Mouse (Mus musculus) stomach, embryonic 14.5 days (tissue): ENCODE measurements around the gene Rab17. TPM values are rescaled to one million over a fixed set of nuclear protein-coding genes. Genes with fewer than 3 reads are reported as not detected.

ENCODE experiments used
- ATAC-seq: fragments of 200-750 bp; cut with Nextera tagmentation; 2 replicates; pipeline ENCODE4 v1.8.0; 2017; ENCODE audit warnings: low read depth, moderate TSS enrichment; ENCODE audit not compliant: insufficient number of reproducible peaks, insufficient read depth, low FRiP score
- H3K27ac ChIP-seq: fragments of 300-500 bp; sonication (generic); 2 replicates; pipeline ENCODE4 v1.5.1; 2014; ENCODE audit warnings: mild to moderate bottlenecking, low read length, moderate library complexity, mixed read lengths
- H3K27me3 ChIP-seq: fragments of 300-500 bp; sonication (generic); 2 replicates; pipeline ENCODE4 v1.6.1; 2014; ENCODE audit warnings: low read length, control low read depth, mixed read lengths; ENCODE audit not compliant: control insufficient read depth, insufficient read depth
- H3K36me3 ChIP-seq: fragments of 300-500 bp; sonication (generic); 2 replicates; pipeline ENCODE4 v1.6.1; 2014; ENCODE audit warnings: mild to moderate bottlenecking, control low read depth, low read length, moderate library complexity, mixed read lengths; ENCODE audit not compliant: control insufficient read depth, insufficient read depth
- H3K4me1 ChIP-seq: fragments of 300-500 bp; sonication (generic); 2 replicates; pipeline ENCODE4 v1.6.1; 2014; ENCODE audit warnings: low read length, control low read depth, mixed read lengths; ENCODE audit not compliant: control insufficient read depth, insufficient read depth
- H3K4me2 ChIP-seq: fragments of 300-500 bp; sonication (generic); replicated peaks from 2 replicates; pipeline ENCODE4 v1.6.1; 2014; ENCODE audit warnings: low read depth, low read length, control low read depth
- H3K4me3 ChIP-seq: fragments of 300-500 bp; sonication (generic); 2 replicates; pipeline ENCODE4 v1.5.1; 2014; ENCODE audit warnings: low read depth, low read length, control low read depth
- H3K9ac ChIP-seq: fragments of 300-500 bp; sonication (generic); replicated peaks from 2 replicates; pipeline ENCODE4 v1.6.1; 2014; ENCODE audit warnings: low read depth, mild to moderate bottlenecking, control low read depth, low read length, moderate library complexity, mixed read lengths
- H3K9me3 ChIP-seq: fragments of 300-500 bp; sonication (generic); 2 replicates; pipeline ENCODE4 v1.6.1; 2016; ENCODE audit warnings: low read depth, low read length, control low read depth; ENCODE audit not compliant: control insufficient read depth
- WGBS: fragments of 180-500 bp; shearing (Covaris S2); extraction: QIAGEN DNeasy Blood & Tissue Kit; methylation state at CpG from one replicate; pipeline ENCODE4 v1.1.7; 2014; 5-methylcytosine and 5-hydroxymethylcytosine counted together
- polyA plus RNA-seq: library from polyadenylated mRNA; unstranded; fragments of >200 nt; fragmentation: Nextera tagmentation; extraction: Ambion mirVana; gene quantifications from 2 replicates; pipeline ENCODE4 v1.2.1, GENCODE M21; 2014

Rab17 gene
- polyA plus RNA-seq, 1 experiment from 2014 or later: 5.4 TPM

GRCm38 (mm10) chr1:90975960-90976359 is 6.5 kb upstream of the Rab17 start:
- Histone ChIP-seq H3K4me2 (no peak overlapping the region), H3K27me3 (no peaks in the 10 kb centered on the region), H3K9me3 (no peaks in the 10 kb centered on the region), H3K4me1 (peaks cover 11% of the 10 kb centered on the region; the same call in 1 of the 2 replicates), H3K27ac (no peak overlapping the region), H3K9ac (no peak overlapping the region), H3K4me3 (no peak overlapping the region), H3K36me3 (no peaks in the 10 kb centered on the region)
- ATAC-seq: no peak
- WGBS: 86% methylated on average over 4 of the region's 4 CpGs

- Histone ChIP-seq H3K9me3 (no peaks in the 10 kb centered on the region), H3K27me3 (no peaks in the 10 kb centered on the region), H3K4me3 (no peak overlapping the region), H3K4me2 (no peak overlapping the region), H3K36me3 (no peaks in the 10 kb centered on the region), H3K9ac (no peak overlapping the region), H3K27ac (no peak overlapping the region), H3K4me1 (peaks cover 11% of the 10 kb centered on the region; the same call in 1 of the 2 replicates)
- WGBS: 42% methylated on average over 12 of the region's 12 CpGs
- no peak for ATAC-seq
Observed at GRCm38 (mm10) chr1:90974906-90975649, 5.6 kb upstream of the Rab17 start.

GRCm38 (mm10) chr1:90973574-90973911 is 4.1 kb upstream of the Rab17 start:
- Histone ChIP-seq H3K9me3 (no peaks in the 10 kb centered on the region), H3K4me1 (peaks cover 11% of the 10 kb centered on the region; the same call in 1 of the 2 replicates), H3K36me3 (no peaks in the 10 kb centered on the region), H3K4me3 (no peak overlapping the region), H3K9ac (0 out of 2 replicates have a peak overlapping the region, but pooled peaks have one; percentile 7), H3K4me2 (no peak overlapping the region), H3K27ac (no peak overlapping the region; the same call in 1 of the 2 replicates), H3K27me3 (no peaks in the 10 kb centered on the region)
- 74% methylated on average over 2 of the region's 2 CpGs for WGBS
- ATAC-seq: peak; percentile 33; the same call in 1 of the 2 replicates

- H3K27me3 ChIP-seq: no peaks in the 10 kb centered on the region
- H3K27ac ChIP-seq: no peak overlapping the region
- H3K36me3 ChIP-seq: no peaks in the 10 kb centered on the region
- no peaks in the 10 kb centered on the region for H3K9me3 ChIP-seq
- H3K9ac ChIP-seq: 0 out of 2 replicates have a peak overlapping the region, but pooled peaks have one; percentile 7
- no peak overlapping the region for H3K4me3 ChIP-seq
- peaks cover 11% of the 10 kb centered on the region; the same call in 1 of the 2 replicates for H3K4me1 ChIP-seq
- H3K4me2 ChIP-seq: no peak overlapping the region
- 18% methylated on average over 9 of the region's 9 CpGs for WGBS
- peak; percentile 66; the same call in 1 of the 2 replicates for ATAC-seq
Observed at GRCm38 (mm10) chr1:90972911-90973573, 3.6 kb upstream of the Rab17 start.

- H3K27ac ChIP-seq: no peak overlapping the region
- no peaks in the 10 kb centered on the region for H3K9me3 ChIP-seq
- ATAC-seq: peak; percentile 19; the same call in 1 of the 2 replicates
- no peak overlapping the region for H3K4me2 ChIP-seq
- WGBS: 66% methylated on average over 10 of the region's 10 CpGs
- H3K4me1 ChIP-seq: peaks cover 11% of the 10 kb centered on the region; the same call in 1 of the 2 replicates
- H3K36me3 ChIP-seq: no peaks in the 10 kb centered on the region
- H3K27me3 ChIP-seq: no peaks in the 10 kb centered on the region
- no peak overlapping the region for H3K4me3 ChIP-seq
- no peak overlapping the region for H3K9ac ChIP-seq
Observed at GRCm38 (mm10) chr1:90969881-90970390, 475 bp upstream of the Rab17 start.

GRCm38 (mm10) chr1:90968649-90969048 is 812 bp downstream of the Rab17 start:
- H3K4me3 ChIP-seq: no peak overlapping the region
- H3K9ac ChIP-seq: no peak overlapping the region
- H3K4me2 ChIP-seq: peak overlapping the region; percentile 22; the same call in 1 of the 2 replicates
- 77% methylated on average over 4 of the region's 4 CpGs for WGBS
- peaks cover 14% of the 10 kb centered on the region; the same call in 1 of the 2 replicates for H3K4me1 ChIP-seq
- no peaks in the 10 kb centered on the region for H3K9me3 ChIP-seq
- H3K27ac ChIP-seq: no peak overlapping the region
- H3K36me3 ChIP-seq: no peaks in the 10 kb centered on the region
- H3K27me3 ChIP-seq: no peaks in the 10 kb centered on the region
- no peak for ATAC-seq

- Histone ChIP-seq H3K9ac (no peak overlapping the region), H3K4me1 (peaks cover 14% of the 10 kb centered on the region), H3K36me3 (no peaks in the 10 kb centered on the region), H3K9me3 (no peaks in the 10 kb centered on the region), H3K27me3 (no peaks in the 10 kb centered on the region), H3K4me3 (no peak overlapping the region), H3K27ac (no peak overlapping the region), H3K4me2 (no peak overlapping the region)
- no peak for ATAC-seq
- WGBS: 63% methylated on average over 7 of the region's 7 CpGs
Observed at GRCm38 (mm10) chr1:90967583-90967982, 1.9 kb downstream of the Rab17 start.

- Histone ChIP-seq H3K4me2 (no peak overlapping the region), H3K27ac (no peak overlapping the region), H3K9me3 (no peaks in the 10 kb centered on the region), H3K36me3 (no peaks in the 10 kb centered on the region), H3K27me3 (no peaks in the 10 kb centered on the region), H3K4me3 (no peak overlapping the region), H3K9ac (no peak overlapping the region), H3K4me1 (peaks cover 16% of the 10 kb centered on the region)
- peak; percentile 77 for ATAC-seq
- WGBS: 3% methylated on average over 3 of the region's 3 CpGs
Observed at GRCm38 (mm10) chr1:90962994-90963393, 6.5 kb downstream of the Rab17 start.
